Mouse (Mus musculus): ENCODE measurements around the gene Orc3.
"Not testable (repeated sequence)": the region's sequence is repeated elsewhere in the genome, so short reads cannot be mapped to it uniquely, and the experiment has no call there.

GRCm38 (mm10) chr4:34581489-34581888 lies 33.3 kb downstream of the Orc3 start:
- not testable (repeated sequence) for TF ChIP-seq CTCF, POLR2A (IDR thresholded peaks at IDR 0.05; ENCODE audit: extremely low read depth, insufficient read depth, low read length)
